Mouse (Mus musculus) intestine, postnatal 0 days (tissue): ENCODE measurements around the gene Cdk5rap2. TPM values are rescaled to one million over a fixed set of nuclear protein-coding genes. Genes with fewer than 3 reads are reported as not detected.

Source experiments
- ATAC-seq: fragments of 200-750 bp; cut with Nextera tagmentation; 2 replicates; pipeline ENCODE4 v1.8.0; 2017; ENCODE audit warnings: mild to moderate bottlenecking, moderate TSS enrichment, moderate library complexity
- H3K27ac ChIP-seq: fragments of 300-500 bp; sonication (generic); 2 replicates; pipeline ENCODE4 v1.5.1; 2014; ENCODE audit warnings: mild to moderate bottlenecking, low read depth, low read length, moderate library complexity
- H3K27me3 ChIP-seq: fragments of 300-500 bp; sonication (generic); replicated peaks from 2 replicates; pipeline ENCODE4 v1.6.1; 2014; ENCODE audit warnings: low read length, mixed read lengths; ENCODE audit not compliant: control insufficient read depth, insufficient read depth
- H3K36me3 ChIP-seq: fragments of 300-500 bp; sonication (generic); 2 replicates; pipeline ENCODE4 v1.6.1; 2014; ENCODE audit warnings: mild to moderate bottlenecking, moderate library complexity; ENCODE audit not compliant: control insufficient read depth, insufficient read depth
- H3K4me1 ChIP-seq: fragments of 300-500 bp; sonication (generic); replicated peaks from 2 replicates; pipeline ENCODE4 v1.6.1; 2014; ENCODE audit warnings: antibody characterized with exemption, low read length, mixed read lengths; ENCODE audit not compliant: control insufficient read depth, insufficient read depth
- H3K4me2 ChIP-seq: fragments of 300-500 bp; sonication (generic); replicated peaks from 2 replicates; pipeline ENCODE4 v1.6.1; 2014; ENCODE audit warnings: low read depth, mild to moderate bottlenecking, moderate library complexity
- H3K4me3 ChIP-seq: fragments of 300-500 bp; sonication (generic); 2 replicates; pipeline ENCODE4 v1.5.1; 2014; ENCODE audit warnings: low read depth, low read length
- H3K9ac ChIP-seq: fragments of 300-500 bp; sonication (generic); 2 replicates; pipeline ENCODE4 v1.6.1; 2014; ENCODE audit warnings: mild to moderate bottlenecking, low read depth, low read length
- H3K9me3 ChIP-seq: fragments of 300-500 bp; sonication (generic); 2 replicates; pipeline ENCODE4 v1.6.1; 2016; ENCODE audit warnings: mixed run types; ENCODE audit not compliant: control insufficient read depth
- CTCF ChIP-seq: sonication (generic); IDR thresholded peaks from 2 replicates; pipeline ENCODE4 v1.5.1; 2016; ENCODE audit warnings: low read depth, mild to moderate bottlenecking, control low read depth, antibody characterized with exemption, moderate library complexity
- WGBS: fragments of 180-500 bp; shearing (Covaris S2); extraction: QIAGEN DNeasy Blood & Tissue Kit; methylation state at CpG from one replicate; pipeline ENCODE4 v1.1.7; 2014; 5-methylcytosine and 5-hydroxymethylcytosine counted together
- polyA plus RNA-seq: library from polyadenylated mRNA; unstranded; fragments of >200 nt; fragmentation: Nextera tagmentation; extraction: Ambion mirVana; gene quantifications from 2 replicates; pipeline ENCODE4 v1.2.1, GENCODE M21; 2015

Cdk5rap2 gene
- polyA plus RNA-seq, 1 experiment from 2014 or later = 5.4 TPM

DNA sequence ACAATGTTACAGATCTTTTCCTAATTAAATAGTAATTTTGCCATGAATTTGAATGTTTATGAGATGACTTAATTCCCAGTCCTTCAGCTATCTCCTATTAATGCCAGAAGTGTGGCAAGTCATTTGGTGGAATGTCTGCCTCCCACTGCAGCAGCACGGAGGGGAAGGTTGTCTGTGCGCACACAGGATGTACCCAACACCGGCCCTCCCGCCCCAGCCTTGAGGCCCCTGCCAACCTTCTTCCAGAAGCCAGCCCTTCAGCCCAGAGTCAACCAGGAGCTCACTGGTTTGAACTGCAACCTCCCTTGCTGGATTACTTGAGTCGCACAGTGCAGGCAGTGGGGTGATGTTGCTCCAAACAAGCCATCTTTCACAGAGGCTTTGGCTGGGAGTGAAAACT, 158.5 kb downstream of the Cdk5rap2 start:
- no peak for TF ChIP-seq CTCF
- no peak overlapping the region for H3K27ac ChIP-seq
- no peaks in the 10 kb centered on the region for H3K4me1 ChIP-seq
- 92% methylated on average over 5 of the region's 5 CpGs for whole genome bisulfite sequencing
- H3K9me3 ChIP-seq = no peaks in the 10 kb centered on the region
- H3K9ac ChIP-seq = no peak overlapping the region
- no peaks in the 10 kb centered on the region for H3K27me3 ChIP-seq
- peaks cover 18% of the 10 kb centered on the region for H3K36me3 ChIP-seq
- no peak overlapping the region for H3K4me3 ChIP-seq
- ATAC-seq = no peak
- no peak overlapping the region for H3K4me2 ChIP-seq

DNA sequence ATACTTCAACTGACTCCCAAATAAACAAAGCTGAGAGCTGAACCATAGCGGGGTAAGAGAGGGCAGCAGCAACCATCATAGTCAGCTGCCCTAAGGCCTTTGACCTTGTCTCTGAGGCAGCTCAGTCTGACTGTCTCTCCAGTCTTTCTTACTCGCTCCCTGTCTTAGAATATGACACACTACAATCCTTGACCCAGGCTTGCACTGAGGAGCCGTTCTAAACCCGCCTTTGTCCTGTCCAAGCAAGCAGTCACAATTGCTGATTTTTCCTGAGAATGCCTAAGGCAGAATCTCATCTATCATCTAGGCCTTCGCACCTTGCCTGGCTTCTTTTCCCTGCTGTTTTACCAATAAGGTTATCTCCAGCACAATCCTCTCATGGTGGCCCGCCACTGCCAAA, 164.5 kb downstream of the Cdk5rap2 start:
- H3K4me3 ChIP-seq = no peak overlapping the region
- TF ChIP-seq CTCF = no peak
- H3K27me3 ChIP-seq = no peaks in the 10 kb centered on the region
- H3K9me3 ChIP-seq = no peaks in the 10 kb centered on the region
- no peaks in the 10 kb centered on the region for H3K4me1 ChIP-seq
- WGBS = 82% methylated on average over 6 of the region's 6 CpGs
- H3K36me3 ChIP-seq = peaks cover 9% of the 10 kb centered on the region; the same call in 1 of the 2 replicates
- ATAC-seq = no peak
- H3K9ac ChIP-seq = no peak overlapping the region
- H3K4me2 ChIP-seq = no peak overlapping the region
- no peak overlapping the region for H3K27ac ChIP-seq

DNA sequence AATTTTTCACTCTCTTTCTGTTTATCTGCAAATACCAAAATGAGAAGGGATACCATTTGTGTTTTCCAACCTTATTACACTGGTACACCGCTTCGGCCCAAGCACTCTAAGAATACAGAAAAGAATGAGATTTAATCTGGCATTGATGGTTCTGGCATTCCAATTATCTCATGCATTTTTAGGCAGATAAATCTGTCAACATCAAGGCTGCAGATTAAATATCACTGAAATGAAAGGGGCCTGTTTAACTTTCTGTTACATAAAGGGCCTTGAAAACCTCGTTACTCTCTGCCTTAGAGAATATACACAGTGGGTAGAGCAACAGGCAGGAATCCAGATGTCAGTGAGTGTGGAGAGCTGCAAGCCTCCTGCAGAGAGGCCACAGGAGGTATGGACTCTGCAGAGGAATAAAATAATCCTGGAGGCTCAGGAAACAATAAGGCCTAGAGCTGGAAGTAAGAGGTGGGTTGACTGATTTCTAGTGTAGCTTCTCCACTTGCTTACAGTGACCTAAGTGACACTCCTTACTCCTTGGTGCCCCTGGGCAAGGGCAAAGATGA, 166.6 kb downstream of the Cdk5rap2 start:
- no peaks in the 10 kb centered on the region for H3K4me1 ChIP-seq
- H3K9ac ChIP-seq = no peak overlapping the region
- ATAC-seq = no peak
- peaks cover 22% of the 10 kb centered on the region for H3K36me3 ChIP-seq
- H3K27ac ChIP-seq = no peak overlapping the region
- WGBS = 72% methylated on average over 3 of the region's 3 CpGs
- H3K9me3 ChIP-seq = no peaks in the 10 kb centered on the region
- no peak overlapping the region for H3K4me2 ChIP-seq
- TF ChIP-seq CTCF = no peak
- no peaks in the 10 kb centered on the region for H3K27me3 ChIP-seq
- H3K4me3 ChIP-seq = no peak overlapping the region

DNA sequence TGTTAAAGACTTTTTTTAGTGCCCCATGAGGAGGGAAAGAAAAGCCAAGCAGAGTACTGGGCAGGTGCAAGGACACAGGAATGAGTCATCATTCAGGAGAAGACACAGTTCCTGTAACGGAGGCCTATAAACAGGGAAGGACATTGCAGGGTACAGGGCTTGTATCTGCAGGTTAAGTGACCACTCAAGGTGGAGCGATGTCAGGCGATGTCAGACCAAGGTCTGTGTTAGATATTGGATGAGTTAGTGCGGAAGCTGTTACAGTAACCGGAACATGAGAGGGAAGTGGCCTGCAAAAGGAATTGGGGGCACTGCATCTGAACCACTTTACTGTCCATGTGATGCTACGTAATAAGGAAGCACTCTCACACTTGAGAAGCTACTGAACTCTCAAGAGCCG, 170.5 kb downstream of the Cdk5rap2 start:
- Histone ChIP-seq H3K4me2 (no peak overlapping the region), H3K9ac (no peak overlapping the region), H3K4me3 (no peak overlapping the region), H3K27me3 (no peaks in the 10 kb centered on the region), H3K27ac (no peak overlapping the region), H3K36me3 (peaks cover 41% of the 10 kb centered on the region), H3K4me1 (no peaks in the 10 kb centered on the region), H3K9me3 (no peaks in the 10 kb centered on the region)
- no peak for ATAC-seq
- WGBS = 90% methylated on average over 7 of the region's 7 CpGs
- TF ChIP-seq CTCF = no peak

DNA sequence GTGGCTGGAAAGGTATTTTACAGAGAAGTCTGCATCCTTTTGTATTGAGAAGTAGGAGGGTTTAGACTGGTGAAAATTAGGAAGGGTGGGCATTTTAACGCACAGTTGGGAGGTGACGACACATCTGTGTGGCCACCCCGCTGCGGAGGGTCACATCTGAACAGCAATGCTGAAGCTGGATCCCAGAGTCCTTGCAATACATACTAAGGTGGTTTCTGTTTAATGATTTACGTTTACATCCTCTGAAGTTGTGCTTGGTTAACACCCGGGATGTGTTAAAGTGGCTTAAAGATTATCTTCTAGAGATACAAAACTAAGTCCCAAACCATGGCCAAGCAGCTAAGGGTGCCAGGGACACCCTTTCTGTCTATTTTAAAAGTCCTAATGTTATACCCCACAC, 171.4 kb downstream of the Cdk5rap2 start:
- ATAC-seq = no peak
- Histone ChIP-seq H3K27ac (no peak overlapping the region), H3K4me1 (no peaks in the 10 kb centered on the region), H3K9ac (no peak overlapping the region), H3K27me3 (no peaks in the 10 kb centered on the region), H3K9me3 (no peaks in the 10 kb centered on the region), H3K36me3 (peaks cover 44% of the 10 kb centered on the region), H3K4me3 (no peak overlapping the region), H3K4me2 (no peak overlapping the region)
- WGBS = 88% methylated on average over 6 of the region's 6 CpGs
- no peak for TF ChIP-seq CTCF

DNA sequence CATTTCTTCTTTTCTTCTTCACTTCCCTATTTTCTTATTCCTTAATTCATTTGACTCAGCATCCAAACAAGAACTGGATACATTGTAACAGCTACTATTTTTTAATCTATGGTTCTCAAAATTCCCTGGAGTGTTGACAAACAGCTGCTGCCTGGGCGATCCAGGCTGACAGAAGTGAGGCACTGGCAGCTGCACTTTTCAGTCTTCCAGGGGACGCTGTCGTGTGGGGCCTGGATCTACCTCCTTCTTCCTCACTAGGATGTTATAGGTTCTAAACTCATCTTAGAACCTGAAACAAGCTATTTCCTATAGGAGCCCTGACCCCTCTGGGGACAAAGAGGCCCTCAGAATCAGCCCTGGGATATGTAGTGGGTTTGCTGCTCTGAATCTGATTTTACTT, 177.9 kb downstream of the Cdk5rap2 start:
- Histone ChIP-seq H3K4me1 (no peaks in the 10 kb centered on the region), H3K4me3 (no peak overlapping the region), H3K36me3 (peaks cover 18% of the 10 kb centered on the region; the same call in 1 of the 2 replicates), H3K9me3 (no peaks in the 10 kb centered on the region), H3K27me3 (no peaks in the 10 kb centered on the region), H3K9ac (no peak overlapping the region), H3K4me2 (no peak overlapping the region), H3K27ac (no peak overlapping the region)
- no peak for ATAC-seq
- WGBS = 80% methylated on average over 3 of the region's 3 CpGs
- TF ChIP-seq CTCF = no peak

DNA sequence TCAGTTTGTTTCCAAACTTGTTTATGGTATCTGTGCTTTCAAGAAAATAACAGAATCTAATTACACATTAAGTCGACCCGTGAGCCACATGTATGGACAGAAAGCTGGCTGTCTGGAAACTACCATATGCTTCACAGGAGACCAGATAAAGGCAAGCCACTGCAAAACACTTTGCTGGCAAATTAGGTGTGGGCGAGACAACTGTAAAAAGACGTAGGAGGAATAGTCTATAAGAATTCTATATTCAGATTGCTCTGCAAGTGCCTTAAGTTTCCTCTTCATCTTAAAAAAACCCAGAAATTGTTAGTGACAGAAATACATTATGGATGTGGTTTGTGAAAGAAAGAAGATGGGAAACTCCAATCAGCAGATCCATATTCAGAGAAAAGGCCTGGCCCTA, 180.4 kb downstream of the Cdk5rap2 start:
- Histone ChIP-seq H3K9me3 (no peaks in the 10 kb centered on the region), H3K9ac (no peak overlapping the region), H3K27ac (no peak overlapping the region), H3K4me2 (no peak overlapping the region), H3K4me1 (no peaks in the 10 kb centered on the region), H3K27me3 (no peaks in the 10 kb centered on the region), H3K36me3 (peaks cover 18% of the 10 kb centered on the region; the same call in 1 of the 2 replicates), H3K4me3 (no peak overlapping the region)
- ATAC-seq = no peak
- 92% methylated on average over 4 of the region's 4 CpGs for WGBS
- no peak for TF ChIP-seq CTCF
